Mouse (Mus musculus) c-Kit-negative CD71-positive TER-119-positive erythroid progenitor cells, embryonic 14.5 days (primary cell): ENCODE data around the gene Hspbp1.
A peak's percentile ranks its signal among the peaks of the same experiment; 100 is the strongest.

Source experiments
- DNase-seq: peaks from one replicate; pipeline ENCODE4 v3.0.0-alpha.2; 2013; ENCODE audit warnings: low read depth, low spot score

The Hspbp1 gene

GRCm38 (mm10) chr7:4631031-4631430 lies 53.8 kb downstream of the Hspbp1 start, which contains the start of gene Tmem86b:
Gene Tmem86b, minus strand, starts transcription at chr7:4631422.
- peak; percentile 52 for DNase-seq

DNA sequence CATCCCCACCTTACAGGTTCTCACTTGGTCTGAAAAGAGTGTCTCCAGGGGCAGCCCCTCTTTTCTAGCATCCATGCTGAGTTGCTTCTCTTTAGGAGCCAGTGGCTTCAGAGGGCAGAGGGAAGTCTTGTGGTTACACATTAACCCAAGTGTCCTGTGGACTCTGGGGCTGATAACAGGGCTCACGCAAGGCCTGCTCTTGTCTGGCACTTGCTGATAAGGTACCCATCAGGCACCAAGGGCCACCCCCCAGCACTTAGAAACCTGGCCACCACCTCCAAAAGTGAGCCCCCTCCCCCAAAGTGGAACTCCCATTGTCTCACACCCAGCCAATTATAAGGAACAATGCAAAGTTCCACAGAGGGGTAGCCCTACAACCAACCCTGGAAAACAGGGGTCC lies 54.7 kb downstream of the Hspbp1 start:
- peak; percentile 80 for DNase-seq

GRCm38 (mm10) chr7:4629586-4629985 lies 55.3 kb downstream of the Hspbp1 start:
- DNase-seq = no peak

DNA sequence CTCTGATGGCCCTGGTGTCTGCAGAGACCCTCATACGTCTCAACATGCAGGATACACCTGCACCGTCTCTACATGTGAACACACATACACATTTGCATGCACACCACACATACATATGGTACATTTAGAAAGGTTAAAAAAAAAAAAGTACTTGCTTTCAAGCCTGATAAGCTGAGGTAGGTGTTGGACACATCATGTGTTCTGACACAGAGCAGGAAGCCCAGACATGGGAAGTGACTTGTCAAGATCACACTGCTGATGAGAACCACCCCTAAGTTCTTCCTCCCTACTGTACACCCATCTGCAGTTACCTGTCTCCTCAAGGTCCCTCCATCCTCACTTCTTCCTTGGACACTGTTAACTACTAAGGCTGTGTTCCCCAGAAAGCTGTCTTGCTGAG lies 58.9 kb downstream of the Hspbp1 start:
- no peak for DNase-seq

DNA sequence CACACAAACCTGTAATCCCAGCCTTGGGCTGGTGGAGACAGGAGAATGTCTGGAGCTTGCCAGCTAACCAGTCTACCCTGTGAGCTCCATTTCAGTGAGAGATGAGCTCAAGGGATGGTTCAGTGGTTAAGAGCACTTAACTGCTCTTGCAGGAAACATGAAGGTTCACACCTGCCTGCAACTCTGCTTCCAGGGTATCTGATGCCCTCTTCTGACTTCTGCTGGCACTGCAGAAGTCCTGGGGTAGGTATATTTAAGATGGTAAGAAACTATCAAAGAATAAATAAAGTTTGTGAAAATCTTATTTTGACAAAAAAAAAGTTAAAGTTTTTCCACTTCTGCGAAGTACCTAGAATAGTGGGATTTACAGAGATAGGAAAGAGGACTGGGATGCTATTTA lies 60.5 kb downstream of the Hspbp1 start:
- no peak for DNase-seq

DNA sequence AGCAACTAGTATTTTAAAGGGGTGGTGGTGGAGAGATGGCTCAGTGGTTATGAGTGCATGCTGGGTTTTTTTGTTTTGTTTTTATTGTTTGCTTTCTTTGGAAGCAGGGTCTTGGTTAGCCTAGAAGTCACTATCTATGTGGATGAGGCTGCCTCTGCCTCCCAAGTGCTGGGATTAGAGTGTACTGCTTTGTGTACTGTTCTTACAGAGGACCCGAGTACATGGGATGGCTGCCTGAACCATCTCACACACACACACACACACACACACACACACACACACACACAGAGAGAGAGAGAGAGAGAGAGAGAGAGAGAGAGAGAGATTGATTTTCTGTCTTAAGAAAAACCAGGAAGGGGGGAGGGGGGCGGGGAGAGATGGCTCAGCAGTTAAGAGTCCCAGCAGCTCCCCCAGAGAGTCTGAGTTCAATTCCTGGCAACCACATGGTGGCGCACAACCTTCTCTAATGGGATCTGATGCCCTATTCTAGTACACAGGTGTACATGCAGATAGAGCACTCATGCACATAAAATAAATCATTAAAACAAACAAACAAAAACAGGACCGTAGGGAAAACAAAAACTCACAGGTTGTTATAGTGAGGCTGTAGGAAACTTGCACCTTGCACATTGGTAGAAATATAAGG lies 61.2 kb downstream of the Hspbp1 start:
- no peak for DNase-seq

- no peak for DNase-seq
These were observed 64.9 kb downstream of the Hspbp1 start for GRCm38 (mm10) chr7:4619979-4620378.

DNA sequence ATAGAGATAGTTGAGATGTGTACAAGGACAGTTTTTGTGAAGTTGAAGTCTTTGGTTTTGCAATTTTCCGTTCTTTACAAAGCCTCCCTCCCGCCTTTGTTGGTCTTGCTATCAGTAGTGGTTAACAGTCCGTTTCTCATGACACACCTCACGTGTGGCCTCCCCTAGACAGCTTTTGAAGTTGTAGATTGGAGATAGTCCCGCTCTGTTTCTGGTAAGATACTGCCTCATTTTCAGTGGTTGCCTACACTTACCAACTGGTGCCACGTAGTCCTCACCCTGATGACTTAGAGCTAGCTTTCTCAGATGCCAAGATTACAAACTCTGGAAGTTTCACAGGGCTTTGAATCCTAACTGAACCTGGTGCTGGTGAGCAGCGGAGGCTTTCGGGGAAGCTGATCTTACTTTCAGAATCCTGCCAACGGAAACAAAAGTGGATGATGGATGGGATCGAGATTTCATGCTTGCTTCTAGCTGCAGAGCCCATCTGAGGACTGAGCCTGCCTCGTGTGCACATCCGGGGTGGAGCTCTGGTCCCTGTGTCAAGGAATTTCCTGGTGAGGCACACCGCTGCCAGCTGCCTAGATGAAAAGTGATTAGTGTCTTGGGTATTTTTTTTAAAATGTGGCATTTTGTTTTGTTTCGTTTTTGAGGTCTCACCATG lies 71.0 kb downstream of the Hspbp1 start:
- no peak for DNase-seq

- no peak for DNase-seq
These were observed 71.9 kb downstream of the Hspbp1 start for GRCm38 (mm10) chr7:4612956-4613355.

DNA sequence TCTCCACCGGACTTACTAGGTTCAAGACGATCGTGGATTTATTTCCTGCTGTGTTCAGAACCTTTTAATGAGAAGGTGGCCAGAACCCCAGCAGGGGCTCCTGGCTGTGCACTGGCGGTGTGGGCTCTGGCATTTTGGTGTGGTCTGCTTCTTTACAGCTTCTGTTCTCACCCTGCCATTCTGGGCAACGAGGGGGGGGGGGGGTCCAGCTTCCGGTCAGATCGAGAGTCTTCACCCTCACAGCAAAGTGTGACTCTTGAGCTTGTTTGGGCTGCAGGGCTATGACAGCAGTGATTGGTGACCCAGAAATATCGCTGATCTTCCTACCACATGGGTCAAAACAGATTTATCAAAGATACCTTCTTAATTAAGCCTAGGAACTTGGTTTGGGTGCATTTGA lies 72.5 kb downstream of the Hspbp1 start:
- DNase-seq = no peak

DNA sequence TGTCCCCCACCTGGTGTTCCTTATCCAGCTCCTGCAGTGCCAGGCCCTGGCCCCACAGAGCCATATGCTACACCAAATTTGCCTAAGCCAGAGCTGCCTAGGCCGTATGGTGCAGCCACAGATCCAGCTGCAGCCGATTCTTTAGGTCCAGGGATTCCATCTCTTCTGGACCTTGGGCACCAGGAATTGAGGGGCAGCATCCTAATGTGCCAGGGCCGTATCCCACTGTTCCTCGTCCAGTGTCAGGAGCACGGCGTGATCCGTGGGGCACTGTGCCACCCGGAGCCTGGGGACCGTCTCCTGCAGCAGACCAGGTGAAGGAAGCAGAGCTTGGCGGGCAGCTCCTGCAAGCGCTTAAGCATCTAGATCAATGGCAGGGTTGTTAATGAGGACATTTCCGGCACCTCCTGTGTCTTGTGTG lies 72.9 kb downstream of the Hspbp1 start:
- DNase-seq = no peak

GRCm38 (mm10) chr7:4611511-4611910 lies 73.4 kb downstream of the Hspbp1 start:
- DNase-seq = no peak
